In genomic region chr19:27089099-27089498, GRCm38 (mm10) we compare ENCODE assay signal across 34 mouse cellular contexts.
"Had no signal": no experiment of that assay in that cellular context is flagged by ENCODE, and none has a peak within 500 bp of the region (broad histone marks: within the 10 kb centered on the region; RNA-seq: fewer than 3 reads in every experiment).

No protein-coding gene starts in this region.

- ATAC-seq: hindbrain, embryonic 16.5 days; hindbrain, postnatal 0 days; inflammation-experienced regulatory T-cells, adult 6 months; intestine, embryonic 15.5 days; intestine, embryonic 16.5 days; intestine, postnatal 0 days had no signal

- H3K27me3 ChIP-seq: heart, embryonic 12.5 days; heart, embryonic 13.5 days; heart, embryonic 15.5 days; hindbrain, embryonic 12.5 days; hindbrain, embryonic 13.5 days; hindbrain, embryonic 15.5 days; intestine, embryonic 15.5 days; kidney, embryonic 15.5 days had no signal

- H3K4me2 ChIP-seq: heart, embryonic 12.5 days; heart, embryonic 13.5 days; heart, embryonic 15.5 days; hindbrain, embryonic 12.5 days; hindbrain, embryonic 13.5 days; hindbrain, embryonic 14.5 days; hindbrain, embryonic 15.5 days; intestine, embryonic 15.5 days; kidney, embryonic 15.5 days had no signal

- H3K4me3 ChIP-seq: heart, embryonic 12.5 days; heart, embryonic 13.5 days; heart, embryonic 15.5 days; hindbrain, embryonic 10.5 days; hindbrain, embryonic 12.5 days; hindbrain, embryonic 13.5 days; hindbrain, embryonic 15.5 days; intestine, embryonic 15.5 days; kidney, embryonic 15.5 days; layer of hippocampus, adult 2 months; left cerebral cortex, adult 2 months had no signal

- H3K4me1 ChIP-seq: hindbrain, embryonic 10.5 days; hindbrain, embryonic 12.5 days; hindbrain, embryonic 13.5 days; hindbrain, embryonic 15.5 days; intestine, embryonic 15.5 days; kidney, embryonic 15.5 days had no signal

- H3K9ac ChIP-seq: heart, embryonic 12.5 days; heart, embryonic 13.5 days; heart, embryonic 15.5 days; hindbrain, embryonic 12.5 days; hindbrain, embryonic 13.5 days; hindbrain, embryonic 14.5 days; hindbrain, embryonic 15.5 days; intestine, embryonic 15.5 days; kidney, embryonic 15.5 days had no signal

- H3K36me3 ChIP-seq: heart, embryonic 12.5 days; heart, embryonic 13.5 days; heart, embryonic 15.5 days; hindbrain, embryonic 10.5 days; hindbrain, embryonic 12.5 days; hindbrain, embryonic 13.5 days; hindbrain, embryonic 15.5 days; intestine, embryonic 15.5 days; kidney, embryonic 15.5 days had no signal

- DNase-seq: heart, postnatal 10 days; heart, postnatal 14 days; heart, postnatal 36 days; heart, postnatal 4 days; kidney, adult 11 months; kidney, adult 18-20 months; kidney, adult 2 months; kidney, adult 8-10 months; kidney, adult 9 months; kidney, postnatal 10 days; kidney, postnatal 14 days; kidney, postnatal 25 days; kidney, postnatal 36 days; kidney, postnatal 4 days; layer of hippocampus, adult 9-11 months; layer of hippocampus, postnatal 36 days had no signal

- H3K27ac ChIP-seq: heart, embryonic 13.5 days; heart, embryonic 15.5 days; hindbrain, embryonic 10.5 days; hindbrain, embryonic 12.5 days; hindbrain, embryonic 13.5 days; hindbrain, embryonic 14.5 days; hindbrain, embryonic 15.5 days; hindbrain, postnatal 0 days; intestine, embryonic 15.5 days; kidney, embryonic 15.5 days; kidney, postnatal 0 days; layer of hippocampus, adult 2 months; left cerebral cortex, adult 2 months had no signal

- H3K9me3 ChIP-seq: heart, embryonic 15.5 days; hindbrain, embryonic 10.5 days; hindbrain, embryonic 12.5 days; hindbrain, embryonic 13.5 days; hindbrain, embryonic 15.5 days; intestine, embryonic 15.5 days; kidney, embryonic 15.5 days had no signal
